Mouse (Mus musculus): Measurements from ENCODE around the gene Maea.

DNA sequence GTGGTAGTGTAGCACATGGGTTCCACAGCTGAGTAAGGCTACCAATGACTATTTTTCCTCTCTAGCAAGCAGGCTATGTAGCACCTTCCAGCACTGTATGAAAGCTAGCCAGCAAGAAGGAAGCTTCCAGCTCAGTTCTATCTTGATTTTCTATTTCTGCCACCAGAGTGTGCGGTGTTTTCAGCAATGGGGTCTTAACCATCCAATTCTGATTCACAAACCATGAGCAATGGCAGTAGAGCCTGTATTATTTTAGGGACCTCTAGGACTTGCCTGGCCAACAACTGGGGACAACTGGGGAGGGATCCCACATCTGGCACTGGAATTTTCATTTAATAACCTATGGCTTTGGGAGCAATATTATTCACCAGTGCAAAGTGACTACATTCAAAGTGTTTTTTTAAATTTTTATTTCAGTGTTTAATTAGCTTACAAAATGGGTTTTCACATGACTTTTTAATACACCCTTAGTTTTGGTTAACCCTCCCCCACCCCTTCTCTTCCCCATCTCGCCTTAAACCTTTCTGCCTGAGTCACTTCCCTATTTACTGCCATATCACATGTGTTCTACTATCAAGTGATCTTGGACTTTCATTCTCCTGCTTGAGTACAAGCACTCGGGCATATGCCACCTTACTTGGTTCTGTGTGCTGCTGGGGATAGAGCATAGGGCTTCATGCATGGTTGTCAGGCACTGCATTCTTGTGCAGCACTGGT, 16.4 kb downstream of the Maea start:
- TF ChIP-seq CTCF (IDR thresholded peaks at IDR 0.05; ENCODE audit: control insufficient read depth, insufficient read depth, insufficient read length) (no peak), USF1 (IDR thresholded peaks at IDR 0.05; ENCODE audit: low read depth) (no peak), MAX (IDR thresholded peaks at IDR 0.05) (no peak), MYOD1 (IDR thresholded peaks at IDR 0.05; ENCODE audit: control insufficient read depth, insufficient read length, low read depth) (no peak), CEBPB (IDR thresholded peaks at IDR 0.05; ENCODE audit: low read depth) (no peak), FOSL1 (IDR thresholded peaks at IDR 0.05; ENCODE audit: insufficient read depth, low read length, poor library complexity, severe bottlenecking) (no peak), MYOG (IDR thresholded peaks at IDR 0.05; ENCODE audit: control insufficient read depth, extremely low read depth, insufficient read length) (no peak)
